Mouse (Mus musculus) kidney, adult 11 months (tissue): ENCODE measurements around the gene Rasal1.

Experiments
- DNase-seq: peaks from one replicate; pipeline ENCODE4 v3.0.0; 2022

Rasal1 gene

DNA sequence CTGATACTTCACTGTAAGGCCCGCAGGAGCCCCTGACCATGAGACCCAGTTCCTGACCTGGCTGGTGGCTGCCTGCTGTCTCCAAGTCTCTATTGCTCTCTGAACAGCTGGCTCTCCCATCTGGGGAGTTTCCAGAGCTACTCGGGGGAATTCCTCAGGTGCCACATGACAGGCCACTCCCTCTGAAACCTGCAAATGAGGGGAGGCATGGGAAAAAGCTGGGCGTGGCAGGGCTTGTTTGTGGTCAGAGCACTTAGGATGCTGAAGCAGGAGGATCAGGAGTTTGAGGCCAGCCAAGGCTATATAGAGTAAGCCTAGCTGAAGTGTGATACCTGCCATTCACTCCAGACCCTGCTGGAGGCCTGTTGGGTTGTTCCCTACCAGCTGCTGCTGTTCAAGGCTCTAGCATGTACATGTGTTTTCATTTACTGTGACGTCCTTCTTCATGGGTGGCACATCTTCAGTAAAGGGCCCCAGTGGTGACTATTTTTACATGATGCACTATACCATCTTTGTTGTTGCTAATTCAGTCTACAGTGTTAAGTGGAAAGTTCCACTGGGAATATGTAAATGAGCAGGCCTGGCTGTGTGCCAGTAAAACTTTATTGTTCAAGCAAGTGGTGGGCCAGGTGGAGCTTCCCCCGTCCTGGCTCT is 26.3 kb upstream of the Rasal1 start:
- DNase-seq: peak; percentile 65

DNA sequence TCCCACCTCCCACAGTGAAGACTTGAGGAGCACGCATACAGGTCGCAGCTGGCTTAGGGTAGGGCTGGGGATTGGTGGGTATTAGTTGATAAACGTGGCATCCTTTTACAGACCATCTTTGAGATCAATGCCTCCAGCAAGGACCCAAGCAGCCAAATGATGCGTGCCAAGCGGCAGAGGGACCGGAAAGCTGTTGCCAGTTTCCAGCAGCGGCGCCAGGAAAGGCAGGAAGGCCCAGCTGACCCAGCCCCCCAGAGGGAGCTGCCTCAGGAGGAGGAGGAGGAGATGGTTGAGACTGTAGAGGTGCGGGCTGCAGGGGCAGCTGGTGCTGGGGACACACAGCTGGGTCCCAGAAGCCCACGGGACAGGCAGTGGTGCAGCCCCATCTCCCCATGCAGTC is 24.2 kb upstream of the Rasal1 start:
- DNase-seq: no peak

DNA sequence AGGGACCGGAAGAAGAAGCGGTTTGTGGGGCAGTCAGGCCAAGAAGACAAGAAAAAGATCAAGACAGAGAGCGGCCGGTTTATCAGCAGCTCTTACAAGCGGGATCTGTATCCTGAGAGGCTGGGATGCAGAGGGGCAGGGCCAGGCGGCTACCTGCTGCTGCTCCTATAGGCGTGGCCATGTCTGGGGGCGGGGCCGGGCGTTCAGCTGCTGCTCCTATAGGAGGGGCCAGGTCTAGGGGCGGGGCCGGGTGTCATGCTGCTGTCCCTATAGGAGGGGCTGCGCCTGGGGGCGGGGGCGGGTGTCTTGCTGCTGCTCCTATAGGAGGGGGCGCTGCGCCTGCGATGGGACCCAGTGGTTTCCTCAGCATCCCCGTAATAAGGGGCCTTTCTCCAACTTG is 22.2 kb upstream of the Rasal1 start:
- DNase-seq: no peak

DNA sequence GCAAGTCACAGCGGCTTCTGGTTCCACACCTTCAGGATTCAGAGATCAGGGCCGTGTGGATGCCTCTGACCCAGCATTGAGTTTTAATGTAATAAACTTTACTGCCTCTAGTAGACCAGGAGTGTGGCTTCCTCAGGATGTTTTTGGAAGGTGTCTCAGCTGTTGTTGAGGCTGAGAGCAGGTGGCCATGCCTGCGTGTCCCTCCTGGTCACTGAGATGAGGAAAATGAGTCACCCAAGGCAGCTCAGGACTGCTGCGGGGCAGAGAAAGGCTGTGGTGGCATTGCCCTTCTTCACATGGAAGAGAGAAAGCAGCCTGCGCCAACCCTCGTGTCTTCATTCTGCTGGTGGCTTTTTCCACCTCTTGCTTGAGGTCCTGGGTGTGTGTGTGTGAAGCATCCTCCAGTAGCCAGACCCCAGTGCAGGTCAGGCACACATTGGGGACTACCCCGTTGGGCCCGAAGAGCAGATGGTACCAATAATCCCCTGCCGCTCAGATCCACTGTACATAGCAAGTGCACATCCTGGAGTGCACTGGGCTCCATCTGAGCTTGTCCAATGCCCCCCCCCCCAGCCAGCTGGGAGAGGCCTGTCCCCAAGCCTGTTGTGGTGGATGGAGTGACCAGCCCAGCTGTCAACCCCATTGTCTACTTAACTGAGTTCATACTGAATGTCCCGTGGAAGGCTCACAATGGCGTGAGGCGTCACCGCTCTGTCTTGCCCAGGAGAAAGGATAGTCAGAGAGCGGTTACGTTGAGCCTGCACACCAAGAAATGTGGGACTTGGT is 20.9 kb upstream of the Rasal1 start:
- DNase-seq: no peak

DNA sequence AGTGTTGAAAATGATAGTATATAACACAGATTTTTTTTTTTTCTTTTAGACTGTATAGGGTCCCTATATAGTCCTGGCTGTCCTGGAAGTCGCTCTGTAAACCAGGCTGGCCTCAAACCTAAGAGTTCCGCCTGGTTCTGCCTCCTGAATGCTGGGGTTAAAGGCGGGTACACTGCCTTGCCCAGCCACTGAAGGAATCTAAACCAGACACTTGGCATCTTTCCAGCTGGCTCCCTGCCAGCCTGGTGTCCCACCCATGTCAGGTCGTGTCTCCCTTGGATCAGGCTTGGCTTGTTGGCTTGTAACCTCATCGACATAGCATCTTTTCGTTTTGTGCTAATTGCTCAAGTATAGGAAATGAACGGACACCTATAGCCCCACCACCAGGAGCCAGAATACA is 20.0 kb upstream of the Rasal1 start:
- no peak for DNase-seq

DNA sequence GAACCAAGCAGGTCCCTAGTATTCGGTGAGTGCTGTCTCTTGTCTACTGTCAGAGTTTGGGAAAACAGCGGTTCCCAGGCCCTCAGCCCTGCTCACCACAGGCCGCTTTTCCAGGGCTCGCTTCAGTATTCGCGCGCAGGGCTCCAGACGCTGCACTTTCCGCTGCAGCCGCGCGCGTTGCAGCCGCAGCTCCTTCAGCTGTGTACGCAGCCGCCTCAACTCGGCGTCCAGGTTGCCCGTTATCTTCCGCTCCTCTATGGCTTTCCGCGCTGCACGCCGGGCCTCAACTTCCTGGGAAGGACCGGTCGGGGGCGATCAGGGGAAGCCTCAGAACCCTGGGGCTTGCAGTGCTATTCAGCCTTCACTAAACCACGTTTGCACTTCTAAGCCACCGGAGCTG is 17.5 kb upstream of the Rasal1 start:
- DNase-seq: no peak

DNA sequence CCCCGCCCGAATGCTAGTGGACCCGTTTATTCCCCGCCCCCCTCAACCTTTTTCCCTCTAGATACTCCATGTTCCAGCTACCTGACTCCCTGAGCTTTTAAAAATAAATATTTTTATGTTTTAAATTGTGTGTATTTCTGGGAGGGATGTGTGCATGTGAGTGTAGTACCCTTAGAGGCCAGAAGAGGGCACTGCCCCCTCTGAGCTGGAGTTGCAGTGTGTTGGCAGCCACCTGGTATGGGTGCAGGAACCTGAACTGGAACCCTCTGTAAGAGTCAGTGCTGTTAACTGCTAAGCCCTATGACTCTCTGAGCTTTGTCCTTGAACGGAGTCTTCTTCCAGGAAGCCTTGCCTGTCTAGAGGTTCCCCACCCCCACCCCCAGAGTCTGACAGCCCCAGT is 16.7 kb upstream of the Rasal1 start:
- DNase-seq: no peak

DNA sequence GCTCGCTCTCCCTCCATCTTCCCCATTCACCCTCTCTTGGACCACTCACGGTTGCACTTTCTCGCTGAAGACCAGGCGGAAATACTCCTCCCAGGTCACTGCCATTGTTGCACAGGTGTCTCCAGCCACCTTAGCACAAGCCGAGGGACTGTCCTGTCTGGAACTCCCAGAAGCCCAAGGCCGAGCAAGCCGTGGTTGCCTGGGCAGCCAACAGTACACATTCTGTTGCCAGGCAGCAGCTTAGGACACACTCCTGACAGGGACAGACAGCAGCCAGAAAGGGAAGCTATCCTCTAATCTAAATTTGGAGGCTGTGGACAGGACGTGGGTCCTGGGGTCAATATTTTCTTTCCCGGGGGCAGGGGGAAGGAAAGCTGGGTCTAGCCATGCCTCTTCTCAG is 14.5 kb upstream of the Rasal1 start, which contains the start of gene Cfap73:
Gene Cfap73, minus strand, starts transcription at position 105 of the 400 bp plus-strand sequence.
- no peak for DNase-seq

DNA sequence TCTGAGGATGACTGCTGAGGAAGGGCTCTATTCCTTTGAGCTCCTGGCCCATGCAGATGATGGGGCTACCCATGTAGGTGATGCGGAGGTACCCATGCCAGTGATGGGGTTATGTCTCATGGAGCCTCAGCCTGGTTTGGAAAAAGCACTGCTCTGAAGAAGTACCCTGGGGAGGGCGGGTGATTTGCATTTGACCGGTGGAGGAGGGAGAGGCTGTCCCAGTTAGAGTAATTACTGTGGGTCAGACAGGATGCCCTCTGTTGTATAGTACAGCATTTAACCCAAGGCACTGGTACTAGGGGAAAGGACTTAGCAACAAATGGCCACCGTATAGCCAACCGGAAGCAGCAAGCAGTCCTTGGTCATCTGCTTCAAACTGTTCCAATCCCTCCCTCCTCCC is 13.8 kb upstream of the Rasal1 start:
- DNase-seq: no peak

DNA sequence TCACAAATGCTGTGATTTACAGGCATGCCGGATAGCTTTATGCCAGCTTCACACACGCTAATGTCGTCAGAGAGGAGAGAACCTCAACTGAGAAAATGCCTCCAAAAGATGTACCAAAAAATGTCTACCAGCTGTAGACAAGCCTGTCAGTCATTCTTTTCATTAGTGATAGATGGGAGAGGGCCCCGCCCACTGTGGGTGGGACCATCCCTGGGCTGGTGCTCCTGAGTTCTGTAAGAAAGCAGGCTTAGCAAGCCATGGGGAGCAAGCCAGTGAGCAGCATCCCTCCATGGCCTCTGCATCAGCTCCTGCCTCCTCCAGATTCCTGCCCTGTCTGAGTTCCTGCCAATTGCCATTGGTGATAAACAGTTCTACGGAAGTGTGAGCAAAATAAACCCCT is 13.0 kb upstream of the Rasal1 start:
- DNase-seq: no peak

DNA sequence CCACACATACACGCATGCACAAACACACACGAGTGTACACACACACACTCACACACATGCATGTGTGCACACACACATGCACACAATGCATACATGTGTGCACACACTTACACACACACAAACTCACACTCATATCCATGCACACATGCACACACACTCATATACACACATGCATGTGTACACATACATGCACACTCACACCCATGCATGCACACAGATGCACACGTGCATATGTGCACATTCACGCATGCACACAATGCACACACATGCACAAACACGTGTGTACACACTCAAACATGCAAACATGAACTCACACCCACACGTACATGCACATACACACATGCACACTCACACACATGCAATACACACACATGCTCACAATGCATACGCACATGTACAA is 8.5 kb upstream of the Rasal1 start:
- no peak for DNase-seq

DNA sequence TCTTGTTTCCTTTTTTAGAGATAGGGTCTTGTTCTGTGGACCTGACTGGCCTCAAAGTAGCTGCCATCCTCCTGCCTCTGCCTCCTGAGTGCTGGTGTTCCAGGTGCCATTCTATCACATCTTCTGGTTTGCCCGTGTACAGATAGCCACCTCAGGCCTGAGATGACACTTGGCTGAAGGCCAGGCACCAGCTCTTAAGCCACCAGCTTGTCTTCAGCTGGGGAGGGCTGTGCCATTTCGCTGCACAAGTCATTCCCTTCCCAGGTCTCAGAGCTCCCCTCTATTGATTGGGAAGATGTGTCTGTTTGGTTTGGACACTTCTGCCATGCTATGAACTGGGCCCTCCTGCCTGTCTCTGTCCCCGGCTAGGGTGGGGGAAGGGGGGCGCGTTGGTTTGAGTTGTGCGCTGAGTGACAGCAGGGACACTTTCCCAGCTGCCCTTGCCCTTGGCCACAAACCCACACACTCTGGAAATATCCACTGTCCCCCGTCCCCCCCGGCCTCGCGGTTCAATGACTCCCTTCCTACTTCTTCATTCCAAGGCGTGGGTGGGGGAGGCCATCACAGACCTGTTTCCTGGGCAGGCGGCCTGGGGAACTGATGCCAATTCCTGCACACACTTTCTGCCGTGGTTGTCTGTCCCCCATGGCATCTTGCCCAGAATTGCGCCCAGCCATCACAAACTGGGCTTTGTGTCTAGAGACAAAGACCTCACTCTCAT is 5.1 kb upstream of the Rasal1 start:
- DNase-seq: peak; percentile 43

DNA sequence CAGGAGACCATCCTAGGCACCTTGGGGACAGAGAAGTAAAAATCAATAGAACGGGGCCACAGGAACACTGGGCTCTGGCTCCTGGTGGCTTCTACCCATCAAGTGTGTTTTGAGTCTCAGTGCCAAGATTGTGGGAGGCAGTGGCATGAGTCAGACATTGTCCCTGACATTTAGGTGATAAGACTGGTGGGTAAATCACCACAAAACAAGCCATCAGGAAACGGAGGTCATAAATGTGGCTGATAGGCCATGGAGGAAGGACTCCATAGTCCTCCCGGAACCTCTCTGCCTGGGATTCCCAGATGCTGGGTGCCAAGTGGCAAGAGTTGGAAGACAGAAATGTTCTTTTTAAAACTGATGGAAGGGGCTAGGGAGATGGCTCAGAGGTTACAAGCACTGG is 4.4 kb upstream of the Rasal1 start:
- DNase-seq: no peak

DNA sequence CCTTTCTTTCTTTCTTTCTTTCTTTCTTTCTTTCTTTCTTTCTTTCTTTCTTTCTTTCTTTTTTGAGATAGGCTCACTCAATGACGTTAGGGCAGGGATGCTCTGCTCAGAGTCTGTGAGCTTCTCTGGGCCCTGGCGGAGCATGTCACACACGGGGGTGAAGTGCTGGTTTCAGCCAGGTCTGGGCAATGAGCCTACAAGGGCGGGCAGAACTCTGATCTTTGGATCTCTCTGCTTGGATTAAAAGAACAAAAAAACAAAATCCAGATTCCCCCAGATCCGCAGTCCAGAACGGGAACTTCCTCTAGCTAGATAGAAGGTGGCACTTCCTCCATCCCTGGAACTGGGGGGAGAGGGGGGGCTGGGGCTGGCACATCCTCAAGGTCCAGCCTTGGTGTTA is 2.8 kb upstream of the Rasal1 start:
- DNase-seq: peak; percentile 71

DNA sequence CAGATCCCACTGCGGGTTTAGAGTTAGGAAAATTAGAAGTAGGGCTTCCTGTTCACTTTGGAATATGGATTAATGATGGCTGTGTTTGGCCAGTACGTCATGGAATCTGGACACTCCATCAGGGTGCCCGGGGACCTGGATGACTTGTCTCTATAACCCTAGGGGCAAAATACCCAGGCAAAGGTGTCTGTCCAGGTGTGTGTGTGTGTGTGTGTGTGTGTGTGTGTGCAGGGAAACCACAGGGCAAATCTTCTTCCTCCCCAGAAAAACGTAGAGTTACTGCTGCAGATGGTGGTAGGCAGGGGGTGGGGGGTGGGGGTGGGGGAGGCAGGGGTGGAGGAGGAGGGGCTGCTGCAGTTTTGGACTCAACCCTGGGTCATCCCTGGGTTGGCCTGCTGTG is 1.3 kb upstream of the Rasal1 start:
- DNase-seq: no peak

DNA sequence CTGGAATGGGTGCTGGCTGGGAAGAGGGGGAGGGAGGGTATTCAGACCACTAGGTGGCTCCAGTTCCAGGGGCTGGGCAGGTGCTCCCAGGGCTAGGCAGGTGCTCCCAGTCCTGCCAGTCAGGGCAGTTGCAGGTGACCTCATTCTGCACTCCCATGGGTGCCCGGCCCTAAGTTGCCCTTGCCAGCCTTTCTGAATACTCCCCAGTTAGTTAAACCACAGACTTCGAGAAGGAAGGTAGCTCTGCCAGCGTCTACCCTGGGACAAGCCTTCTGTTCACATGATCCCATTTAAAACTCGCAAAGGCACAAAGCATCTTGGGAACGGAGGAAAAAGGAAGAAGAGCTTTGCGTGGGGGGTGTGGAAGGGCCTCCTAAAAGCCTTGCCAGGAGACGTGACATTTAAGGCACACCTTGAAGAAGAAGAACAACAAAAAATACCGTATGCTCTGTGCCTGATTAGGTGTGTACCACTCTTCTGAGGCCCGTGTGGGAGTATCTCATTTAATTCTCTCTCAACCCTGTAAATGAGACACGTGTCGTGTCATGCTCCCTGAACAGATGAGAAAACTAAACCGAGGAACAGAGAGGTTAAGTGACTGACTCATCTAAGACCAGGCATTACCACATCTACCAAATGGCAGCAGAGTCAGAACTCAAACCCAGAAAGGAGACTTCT is 659 bp upstream of the Rasal1 start:
- peak; percentile 46 for DNase-seq

DNA sequence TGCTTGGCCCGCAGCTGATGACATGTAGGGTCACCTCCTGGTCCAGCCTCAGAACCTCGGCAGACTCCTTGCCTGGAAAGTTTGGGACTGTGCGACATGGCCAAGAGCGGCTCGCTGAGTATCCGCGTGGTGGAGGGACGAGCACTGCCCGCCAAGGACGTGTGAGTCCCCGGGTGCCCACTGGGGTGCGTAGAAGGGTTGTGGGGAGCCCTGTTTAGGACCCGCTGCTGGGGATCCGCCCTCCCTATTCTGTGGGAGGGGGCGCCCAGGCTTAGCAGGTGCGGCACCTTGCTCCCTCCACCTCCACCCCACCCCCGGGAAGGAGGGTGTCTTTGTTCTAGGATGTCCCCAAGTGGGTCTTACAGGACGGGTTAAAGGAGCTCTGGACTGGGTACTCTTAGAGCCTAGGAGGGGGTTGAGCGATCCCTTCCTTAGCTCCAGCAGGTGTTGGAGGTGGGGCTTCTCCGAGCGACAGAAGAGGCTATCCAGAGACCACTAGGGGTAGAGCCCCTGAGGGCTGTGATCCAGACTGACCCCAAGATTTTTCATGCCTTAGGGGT is 842 bp downstream of the Rasal1 start:
- DNase-seq: no peak

DNA sequence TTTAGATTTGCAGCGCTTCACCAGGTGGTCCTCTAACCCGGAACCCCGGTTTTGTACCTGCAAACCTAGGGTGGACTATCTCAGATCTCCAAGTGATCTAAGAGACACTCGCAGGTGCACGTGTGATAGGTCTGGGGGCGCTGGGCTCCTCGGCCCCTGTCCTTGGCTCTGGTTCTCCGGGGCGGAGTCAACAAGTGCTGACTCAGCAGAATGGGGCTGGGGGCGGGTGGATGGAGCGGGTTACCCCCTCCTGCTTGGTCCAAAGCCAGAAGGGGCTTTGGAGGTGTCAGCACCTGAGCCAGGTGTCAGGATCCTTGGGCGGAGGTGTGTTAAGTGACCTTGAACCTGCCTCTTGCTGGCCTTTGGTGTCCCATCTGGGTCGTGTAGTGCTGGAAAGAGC is 1.3 kb downstream of the Rasal1 start:
- no peak for DNase-seq

DNA sequence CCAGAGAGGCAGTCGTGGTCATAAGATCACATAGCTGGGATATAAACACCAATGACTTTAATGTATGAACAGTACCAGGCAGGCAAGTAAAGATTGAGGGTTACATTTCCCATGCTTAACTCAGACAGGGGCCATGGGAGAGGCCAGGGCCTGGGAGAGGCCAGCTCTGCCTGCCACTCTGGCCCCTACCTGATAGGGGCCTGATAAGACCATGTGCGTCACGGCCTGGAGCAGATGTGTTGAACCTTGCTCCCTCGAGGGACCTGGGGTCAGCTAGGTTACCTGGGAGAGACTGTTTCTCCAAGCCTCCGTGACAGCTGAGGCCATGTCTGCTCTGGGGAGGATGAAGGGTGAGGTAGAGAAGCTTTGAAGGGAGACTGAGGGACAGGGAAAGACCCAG is 2.6 kb downstream of the Rasal1 start:
- no peak for DNase-seq

DNA sequence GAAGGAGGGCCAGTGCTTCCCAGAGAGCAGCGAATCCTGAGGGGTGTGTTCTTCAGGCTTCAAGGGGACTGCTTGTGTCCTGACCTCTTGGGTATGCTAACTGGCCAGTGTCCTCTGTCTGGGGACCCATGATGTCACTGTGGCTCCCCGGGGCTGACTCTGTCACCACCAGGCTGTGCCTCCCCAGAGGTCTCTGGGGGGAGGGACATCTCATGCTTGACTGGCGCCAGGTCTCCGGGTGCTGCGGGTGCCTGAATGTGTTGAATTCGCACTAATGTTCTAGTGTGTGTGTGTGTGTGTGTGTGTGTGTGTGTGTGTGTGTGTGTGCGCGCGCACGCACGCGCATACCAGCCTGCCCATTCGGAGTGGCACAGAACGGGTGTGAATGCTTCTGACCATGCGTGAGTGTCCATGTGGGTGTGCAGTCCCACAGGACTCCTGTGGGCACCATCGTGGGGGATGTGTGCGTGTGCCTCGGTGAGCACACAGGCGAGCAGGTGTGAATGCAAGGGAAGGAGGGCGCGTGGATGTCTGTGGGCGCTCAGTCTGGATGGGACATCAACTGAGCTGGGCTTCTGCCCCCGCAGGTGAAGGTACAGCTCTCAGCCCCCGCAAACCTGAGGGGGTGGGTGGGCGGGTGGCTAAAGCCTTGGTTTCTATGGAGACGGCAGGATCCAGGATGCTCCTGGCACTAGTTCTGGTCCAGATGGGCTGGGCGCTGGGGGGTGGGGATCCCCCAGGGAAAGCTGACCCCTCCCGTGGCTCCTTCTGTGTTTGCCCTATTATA is 4.5 kb downstream of the Rasal1 start:
- DNase-seq: no peak

DNA sequence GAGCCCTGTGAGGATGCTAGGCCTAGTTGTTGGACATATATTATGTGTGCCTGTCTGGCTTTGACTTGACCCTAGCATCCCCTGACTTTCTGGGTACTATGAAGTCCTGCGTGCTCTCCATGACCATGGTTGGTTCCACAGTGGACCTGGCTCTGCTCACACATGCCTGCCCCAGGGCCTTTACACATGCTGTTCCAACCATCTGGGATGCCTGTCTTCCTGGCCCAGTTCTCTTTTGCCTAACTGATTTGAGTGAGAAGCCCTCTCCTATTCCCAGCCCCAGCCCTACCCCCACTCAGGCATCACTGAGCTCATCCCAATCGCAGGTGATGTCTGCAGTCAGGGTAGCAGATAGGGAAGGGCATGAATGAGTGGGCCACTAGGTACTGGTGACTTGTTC is 5.3 kb downstream of the Rasal1 start:
- no peak for DNase-seq

DNA sequence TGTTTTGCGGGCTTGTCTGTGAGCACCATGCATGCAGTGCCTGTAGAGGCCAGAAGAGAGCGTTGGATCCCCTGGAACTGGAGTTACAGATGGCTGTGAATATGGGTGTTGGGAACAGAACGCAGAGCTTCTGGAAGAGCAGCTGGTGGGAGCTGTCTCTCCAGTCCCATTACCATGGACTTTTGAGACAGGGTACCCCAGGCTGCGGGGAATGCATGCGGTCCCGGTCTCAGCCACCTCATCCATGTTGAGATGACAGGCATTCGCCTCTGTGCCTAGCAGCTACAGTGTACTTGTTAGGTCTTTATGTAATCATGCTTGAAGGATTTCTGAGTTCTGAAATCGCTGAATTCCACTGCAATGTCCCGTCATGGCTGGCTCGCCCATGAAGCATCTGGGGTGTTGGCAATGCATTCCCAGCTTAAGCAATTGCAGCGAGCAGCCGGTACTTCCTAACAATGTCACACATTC is 7.7 kb downstream of the Rasal1 start:
- DNase-seq: no peak
